ENCODE assay signal across 25 mouse cellular contexts in the genomic region with DNA sequence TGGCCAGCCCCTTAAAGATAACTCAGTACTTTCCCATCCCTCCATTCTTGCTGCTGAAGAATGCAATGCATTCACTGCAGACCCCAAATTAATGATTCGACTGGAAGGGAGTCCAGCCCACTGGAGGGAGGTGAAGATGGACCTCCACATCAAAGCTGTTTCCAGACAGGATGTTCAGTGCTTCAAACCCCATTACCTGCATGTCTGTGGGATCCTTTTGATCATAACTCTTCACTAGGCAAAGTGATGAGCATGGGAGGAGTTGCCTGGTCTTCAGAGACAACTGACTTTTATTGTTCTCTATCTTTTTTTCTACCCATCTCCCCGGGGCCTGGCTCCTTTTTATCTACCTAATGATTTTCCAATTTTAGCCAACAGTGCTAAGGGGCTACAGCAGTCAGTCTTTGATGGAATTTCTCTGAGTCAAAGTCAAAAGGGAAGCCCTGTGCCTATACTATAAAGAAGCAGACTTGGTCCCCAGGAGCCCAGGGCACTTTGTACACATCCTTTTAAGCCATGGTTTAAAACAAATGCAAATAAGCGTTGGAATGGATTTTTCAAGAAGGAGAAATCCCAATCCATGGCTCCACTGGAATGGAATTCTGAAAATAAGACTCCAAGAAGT. TPM values are rescaled to one million over a fixed set of nuclear protein-coding genes. Genes with fewer than 3 reads are reported as not detected.
"Had no signal": no experiment of that assay in that cellular context is flagged by ENCODE, and none has a peak within 500 bp of the region (broad histone marks: within the 10 kb centered on the region; RNA-seq: fewer than 3 reads in every experiment).

No protein-coding gene starts in this region.

- H3K4me1 ChIP-seq: heart, embryonic 13.5 days; heart, embryonic 15.5 days; hindbrain, embryonic 12.5 days; intestine, embryonic 15.5 days; limb, embryonic 10.5 days; limb, embryonic 12.5 days had no signal

- ATAC-seq: hindbrain, embryonic 16.5 days; inflammation-experienced regulatory T-cells, adult 6 months; intestine, embryonic 15.5 days; intestine, postnatal 0 days had no signal

- H3K4me2 ChIP-seq: heart, embryonic 11.5 days; heart, embryonic 13.5 days; heart, embryonic 15.5 days; hindbrain, embryonic 12.5 days; hindbrain, embryonic 14.5 days; intestine, embryonic 15.5 days; limb, embryonic 12.5 days had no signal

- H3K9ac ChIP-seq: heart, embryonic 13.5 days; heart, embryonic 15.5 days; hindbrain, embryonic 12.5 days; hindbrain, embryonic 14.5 days; intestine, embryonic 15.5 days; limb, embryonic 12.5 days had no signal

- H3K36me3 ChIP-seq: heart, embryonic 13.5 days; heart, embryonic 15.5 days; hindbrain, embryonic 12.5 days; intestine, embryonic 15.5 days; limb, embryonic 10.5 days; limb, embryonic 12.5 days had no signal

- H3K27ac ChIP-seq: heart, adult 2 months; heart, embryonic 13.5 days; heart, embryonic 15.5 days; hindbrain, embryonic 12.5 days; hindbrain, embryonic 14.5 days; intestine, embryonic 15.5 days; layer of hippocampus, adult 2 months; left cerebral cortex, adult 2 months; limb, embryonic 10.5 days; limb, embryonic 12.5 days had no signal

- H3K4me3 ChIP-seq: heart, adult 2 months; heart, embryonic 13.5 days; heart, embryonic 15.5 days; hindbrain, embryonic 12.5 days; intestine, embryonic 15.5 days; layer of hippocampus, adult 2 months; left cerebral cortex, adult 2 months; limb, embryonic 10.5 days; limb, embryonic 12.5 days had no signal

- H3K27me3 ChIP-seq: heart, embryonic 13.5 days; heart, embryonic 15.5 days; hindbrain, embryonic 12.5 days; intestine, embryonic 15.5 days; limb, embryonic 12.5 days had no signal

- DNase-seq: gastrocnemius, postnatal 14 days; gastrocnemius, postnatal 36 days; heart, adult 11 months; heart, adult 2 months; heart, postnatal 14 days; heart, postnatal 36 days; kidney, adult 18-20 months; kidney, adult 8-10 months; kidney, postnatal 10 days; kidney, postnatal 25 days; kidney, postnatal 4 days; liver had no signal

- H3K9me3 ChIP-seq: heart, embryonic 13.5 days; heart, embryonic 15.5 days; hindbrain, embryonic 12.5 days; intestine, embryonic 15.5 days; limb, embryonic 10.5 days; limb, embryonic 12.5 days had no signal

RNA-seq across cellular contexts. Expression of gene Aoah, which starts 18.0 kb away (rescaled TPM):
- polyA plus RNA-seq: inflammation-experienced regulatory T-cells, adult 6 months had no signal
